Mouse (Mus musculus): ENCODE measurements around the gene Gm3642.
"Not testable (repeated sequence)": the region's sequence is repeated elsewhere in the genome, so short reads cannot be mapped to it uniquely, and the experiment has no call there.

Gene Gm3642

GRCm38 (mm10) chr14:6840211-6840610, at the start of gene Gm3642:
Gene Gm3642 (minus strand): TSS chr14:6840311.
- DNase-seq (ENCODE audit: low read depth, low spot score): not testable (repeated sequence)

GRCm38 (mm10) chr14:6889521-6890012, 49.5 kb upstream of the Gm3642 start, which contains the start of gene Gm3667:
Gene Gm3667 (minus strand): TSS chr14:6889962.
- DNase-seq (ENCODE audit: low read depth, low spot score): not testable (repeated sequence)

- not testable (repeated sequence) for DNase-seq (ENCODE audit: low read depth, low spot score)
These were observed 48.7 kb upstream of the Gm3642 start for GRCm38 (mm10) chr14:6888811-6889210.

- not testable (repeated sequence) for DNase-seq (ENCODE audit: low read depth, low spot score)
These were observed 16.8 kb downstream of the Gm3642 start for GRCm38 (mm10) chr14:6823297-6823696.
